Mouse (Mus musculus): ENCODE data around the gene Nos1.
A peak's percentile ranks its signal among the peaks of the same experiment; 100 is the strongest.

The Nos1 gene

DNA sequence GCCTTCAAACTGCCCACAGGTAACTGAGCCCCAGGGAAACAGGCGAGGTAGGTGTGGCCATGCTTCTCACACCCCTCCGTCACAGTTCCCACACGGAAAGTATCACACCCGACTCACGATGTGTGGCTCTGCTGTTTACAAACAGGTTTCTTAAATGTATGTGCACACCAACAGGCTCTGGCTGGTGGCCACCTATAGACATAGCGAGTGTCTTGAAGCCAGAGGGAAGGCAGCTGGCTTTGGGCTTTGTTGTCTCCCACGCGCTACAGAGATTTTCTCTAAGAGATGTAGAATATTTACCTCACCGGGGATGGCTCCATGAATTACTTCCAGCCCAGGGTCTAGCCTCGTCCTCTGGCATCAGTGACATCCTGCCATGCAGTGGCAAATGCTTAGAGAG is 118.5 kb downstream of the Nos1 start:
- no peak for DNase-seq (ENCODE audit: low read depth)

- no peak for DNase-seq (ENCODE audit: low read depth)
Observed at GRCm38 (mm10) chr5:117900921-117901705, 120.3 kb downstream of the Nos1 start.

DNA sequence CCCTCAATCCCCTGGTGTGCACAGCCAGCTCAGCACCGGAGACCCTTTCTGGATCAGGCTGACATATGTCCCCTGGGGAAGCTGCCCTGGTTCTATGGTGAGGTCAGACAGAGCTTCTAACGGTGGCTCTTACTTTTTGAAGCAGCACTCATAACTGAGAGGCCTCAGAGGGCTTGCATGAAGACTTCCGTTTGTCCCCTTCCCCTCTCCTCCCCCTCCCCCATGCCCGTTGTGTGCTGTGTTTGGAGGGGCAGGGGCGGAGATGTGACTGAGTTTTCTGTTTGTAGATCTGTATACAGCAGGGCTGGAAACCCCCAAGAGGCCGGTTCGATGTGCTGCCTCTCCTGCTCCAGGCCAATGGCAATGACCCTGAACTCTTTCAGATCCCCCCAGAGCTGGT is 122.7 kb downstream of the Nos1 start:
- DNase-seq (ENCODE audit: low read depth) = no peak

DNA sequence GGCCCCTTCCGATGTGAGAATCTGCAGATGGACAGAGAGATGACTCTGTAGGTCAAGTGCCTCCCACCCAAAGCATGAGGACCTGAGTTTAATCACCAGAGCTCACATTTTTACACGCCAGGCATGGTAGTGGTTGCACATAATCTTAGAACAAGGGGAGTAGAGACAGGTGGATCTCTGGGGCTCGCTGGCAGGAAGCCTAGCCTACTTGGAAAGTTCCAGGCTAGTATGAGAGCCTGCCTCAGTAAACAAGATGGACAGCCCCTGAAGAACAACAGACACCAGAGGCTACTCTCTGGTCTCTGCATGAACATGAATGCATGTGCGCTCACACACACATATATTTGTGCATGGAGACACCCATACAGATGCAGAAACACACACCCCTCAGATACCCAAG is 124.9 kb downstream of the Nos1 start:
- DNase-seq (ENCODE audit: low read depth) = no peak

DNA sequence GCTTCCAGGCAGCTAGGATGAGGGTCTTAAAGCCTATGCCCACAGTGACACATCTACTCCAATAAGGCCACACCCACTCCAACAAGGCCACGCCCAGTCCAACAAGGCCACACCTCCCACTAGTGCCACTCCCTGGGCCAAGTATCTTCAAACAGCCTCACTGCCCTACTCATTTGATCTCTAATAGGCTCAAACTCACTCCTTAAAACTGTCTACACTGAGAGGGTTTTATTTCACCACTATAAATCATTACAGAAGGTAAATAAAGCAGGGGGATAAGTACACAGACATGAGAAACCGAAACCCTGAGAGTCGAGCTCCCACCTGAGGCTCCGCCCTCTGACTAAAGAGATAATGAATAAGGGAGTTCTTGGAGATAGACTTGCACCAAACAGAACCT is 128.7 kb downstream of the Nos1 start:
- DNase-seq (ENCODE audit: low read depth) = no peak

DNA sequence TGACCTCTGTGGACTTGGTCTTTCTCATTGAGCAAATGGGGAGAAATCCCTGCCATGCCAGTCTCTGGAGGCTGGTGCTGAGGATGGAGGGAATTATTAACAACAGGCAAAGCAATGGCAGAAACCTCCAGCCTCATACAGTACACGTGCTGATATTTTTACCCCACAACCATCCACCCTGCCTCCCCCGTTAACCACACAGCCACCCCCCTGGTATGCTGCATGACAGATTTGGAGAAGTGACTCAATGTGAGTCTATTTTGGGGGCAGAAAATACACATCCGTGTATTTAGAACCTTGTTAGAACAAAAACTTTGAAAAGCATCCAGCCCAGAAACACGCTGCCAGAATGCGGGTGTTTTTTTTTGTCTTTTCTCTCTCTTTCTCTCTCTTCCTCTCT is 135.5 kb downstream of the Nos1 start:
- DNase-seq (ENCODE audit: low read depth) = no peak

DNA sequence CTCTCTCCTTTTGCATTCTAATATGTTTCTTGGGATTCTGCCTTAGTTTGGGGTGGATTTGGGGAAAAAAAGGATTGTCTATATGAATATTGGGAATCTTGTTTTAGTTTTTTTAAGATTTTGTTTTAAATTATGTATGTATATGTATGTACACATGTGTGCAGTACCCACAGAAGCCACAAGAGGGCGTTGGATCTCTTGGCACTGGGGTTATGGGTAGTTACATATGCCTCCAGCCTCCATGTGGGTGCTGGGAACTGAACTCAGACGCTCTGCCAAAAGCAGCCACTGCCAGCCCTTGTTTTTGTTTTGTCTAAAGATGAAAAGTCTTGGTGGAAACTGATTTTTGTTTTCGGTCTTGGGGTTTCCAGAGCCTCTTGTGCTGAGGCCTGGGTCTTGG is 136.1 kb downstream of the Nos1 start:
- no peak for DNase-seq (ENCODE audit: low read depth)

GRCm38 (mm10) chr5:117921786-117922528 is 141.1 kb downstream of the Nos1 start:
- DNase-seq (ENCODE audit: low read depth) = no peak

- DNase-seq (ENCODE audit: low read depth) = no peak
Observed at GRCm38 (mm10) chr5:117923688-117924087, 142.9 kb downstream of the Nos1 start.

DNA sequence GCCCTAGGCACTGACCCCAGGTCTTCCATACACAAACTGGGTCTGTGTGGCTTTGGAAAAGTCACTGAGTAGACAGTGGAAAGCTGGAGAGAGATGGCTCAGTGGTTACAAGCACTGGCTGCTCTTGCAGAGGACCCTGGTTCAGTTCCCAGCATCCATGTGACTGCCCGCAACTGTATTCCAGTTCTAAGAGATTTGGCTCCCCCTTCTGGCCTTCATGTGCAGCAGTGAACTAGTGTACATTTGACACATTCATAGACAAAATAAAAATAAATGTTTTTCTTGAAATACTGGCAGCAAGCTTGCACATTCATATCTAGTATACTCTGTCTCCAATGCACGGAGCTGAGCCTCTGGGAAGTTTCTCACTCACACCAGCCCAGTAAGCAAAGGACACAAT is 147.7 kb downstream of the Nos1 start:
- no peak for DNase-seq (ENCODE audit: low read depth)

DNA sequence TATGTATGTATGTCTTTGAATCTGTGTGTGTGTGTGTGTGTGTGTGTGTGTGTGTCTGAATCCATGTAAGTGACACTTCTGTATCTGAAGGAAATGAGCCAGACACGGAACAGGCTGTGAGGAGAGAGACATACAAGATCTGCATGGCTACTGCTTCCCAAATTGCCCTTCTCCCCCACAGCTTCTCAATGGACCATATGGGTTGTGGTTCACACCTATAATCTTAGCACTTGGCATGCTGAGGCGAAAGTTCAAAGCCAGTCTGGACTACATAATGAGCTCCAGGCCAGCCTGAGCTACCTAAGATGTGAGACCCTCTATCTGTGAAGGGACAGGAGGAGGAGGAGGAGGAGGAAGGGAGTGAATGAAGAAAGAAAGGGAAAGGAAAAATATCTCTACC is 151.4 kb downstream of the Nos1 start:
- no peak for DNase-seq (ENCODE audit: low read depth)

GRCm38 (mm10) chr5:117932862-117933261 is 152.0 kb downstream of the Nos1 start:
- peak; percentile 59 for DNase-seq (ENCODE audit: low read depth)

DNA sequence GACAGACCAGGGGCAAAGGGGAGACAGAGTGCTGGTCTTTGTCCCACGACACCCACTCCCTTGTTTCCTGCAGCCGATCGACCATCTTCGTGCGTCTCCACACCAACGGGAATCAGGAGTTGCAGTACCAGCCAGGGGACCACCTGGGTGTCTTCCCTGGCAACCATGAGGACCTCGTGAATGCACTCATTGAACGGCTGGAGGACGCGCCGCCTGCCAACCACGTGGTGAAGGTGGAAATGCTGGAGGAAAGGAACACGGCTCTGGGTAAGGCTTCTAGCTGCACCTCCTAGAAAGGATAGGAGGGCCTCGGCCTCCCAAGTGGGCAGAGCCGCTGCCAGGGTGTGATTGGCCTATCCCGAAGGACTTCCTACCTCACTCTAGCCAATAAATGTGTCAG is 155.5 kb downstream of the Nos1 start:
- no peak for DNase-seq (ENCODE audit: low read depth)

DNA sequence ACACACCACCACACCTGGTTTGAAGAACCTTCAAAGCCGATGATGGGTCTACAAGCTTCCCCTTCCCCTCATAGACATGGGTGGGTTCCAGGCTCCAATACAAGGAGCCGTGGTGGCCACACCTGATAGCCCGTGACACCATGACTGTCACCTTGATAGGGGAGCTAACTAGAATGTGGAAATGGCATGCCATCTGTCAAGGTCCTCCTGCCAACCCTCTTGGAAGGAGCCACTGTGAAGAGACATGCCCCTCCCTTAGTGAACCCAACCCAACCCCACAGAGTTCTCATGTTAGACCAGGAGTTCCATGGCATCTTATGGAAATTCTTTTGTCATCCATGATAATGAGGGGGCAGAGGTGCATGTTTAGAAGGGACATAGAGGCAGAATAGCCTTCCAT is 156.4 kb downstream of the Nos1 start:
- DNase-seq (ENCODE audit: low read depth) = no peak

GRCm38 (mm10) chr5:117938182-117938581 is 157.3 kb downstream of the Nos1 start:
- DNase-seq (ENCODE audit: low read depth) = peak; percentile 53

GRCm38 (mm10) chr5:117939402-117939801 is 158.6 kb downstream of the Nos1 start:
- DNase-seq (ENCODE audit: low read depth) = no peak

GRCm38 (mm10) chr5:117941552-117941951 is 160.7 kb downstream of the Nos1 start:
- no peak for DNase-seq (ENCODE audit: low read depth)

- peak; percentile 28 for DNase-seq (ENCODE audit: low read depth)
Observed at GRCm38 (mm10) chr5:117946605-117947004, 165.8 kb downstream of the Nos1 start.

GRCm38 (mm10) chr5:117949393-117949792 is 168.6 kb downstream of the Nos1 start:
- DNase-seq (ENCODE audit: low read depth) = no peak

DNA sequence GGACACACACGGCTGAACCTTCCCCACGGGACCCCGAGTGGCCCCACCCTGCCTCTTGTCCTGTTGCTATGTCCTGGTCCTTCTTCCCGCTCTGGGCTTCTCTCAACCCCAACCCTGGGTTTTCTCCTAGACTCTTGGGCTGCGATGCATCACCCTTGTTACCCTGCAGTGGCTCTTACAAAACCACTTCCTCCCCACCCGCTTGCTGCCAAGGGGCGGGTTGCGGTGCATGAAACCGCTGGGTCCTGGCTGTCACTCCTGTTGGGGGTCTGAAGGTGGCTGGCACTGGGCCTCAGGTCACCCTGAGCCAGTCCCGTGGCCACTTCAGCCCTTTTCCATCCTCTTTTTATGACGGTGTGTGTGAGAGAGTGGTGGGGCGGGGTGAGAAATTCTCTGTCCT is 173.1 kb downstream of the Nos1 start:
- DNase-seq (ENCODE audit: low read depth) = no peak

DNA sequence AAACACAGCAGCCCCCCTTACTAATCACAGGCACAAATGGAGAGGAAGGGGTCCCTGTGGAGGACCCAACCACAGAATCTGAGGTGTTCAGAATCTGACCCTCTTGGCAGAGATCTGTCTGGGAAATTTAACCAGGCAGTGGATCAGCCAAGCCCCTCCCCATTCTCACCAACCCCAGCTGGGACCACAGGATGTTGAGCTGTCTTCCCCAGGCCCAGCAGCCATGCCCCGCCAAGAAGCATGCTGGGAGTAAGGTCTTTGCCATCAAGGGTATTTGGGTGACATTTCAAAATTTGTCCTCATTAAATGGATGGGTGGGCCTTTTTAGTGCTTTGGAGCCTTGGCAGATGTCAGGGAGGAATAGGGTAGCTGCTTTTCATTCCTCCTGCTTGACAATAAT is 173.6 kb downstream of the Nos1 start:
- no peak for DNase-seq (ENCODE audit: low read depth)

GRCm38 (mm10) chr5:117955675-117956420 is 175.0 kb downstream of the Nos1 start:
- peak; percentile 36 for DNase-seq (ENCODE audit: low read depth)

GRCm38 (mm10) chr5:117964750-117965149 is 183.9 kb downstream of the Nos1 start:
- no peak for DNase-seq (ENCODE audit: low read depth)

Measured in c-Kit-positive CD71-negative TER-119-negative erythroid progenitor cells, embryonic 14.5 days (primary cell).